Mouse (Mus musculus) CH12.LX (cell line): ENCODE measurements around the gene Sart3. TPM values are rescaled to one million over a fixed set of nuclear protein-coding genes. Genes with fewer than 3 reads are reported as not detected.

Experiments
- DNase-seq: peaks from one replicate; pipeline ENCODE4 v3.0.0-alpha.2; 2013; ENCODE audit errors: extremely low read depth
- H3K27ac ChIP-seq: 2 replicates; pipeline ENCODE4 v1.5.1; 2012; ENCODE audit warnings: low read depth, mild to moderate bottlenecking, control low read depth, moderate library complexity; ENCODE audit not compliant: insufficient read depth
- H3K27me3 ChIP-seq: replicated peaks from 2 replicates; pipeline ENCODE3; 2012; ENCODE audit warnings: inconsistent platforms
- H3K36me3 ChIP-seq, 2 experiments: replicated peaks in 1 of 2; 2 replicates each; pipeline versions ENCODE3 to v1.6.1; 2012; ENCODE audit warnings: inconsistent platforms in 1 of 2, low read length in 1 of 2, mild to moderate bottlenecking in 1 of 2, mixed read lengths in 1 of 2, moderate library complexity in 1 of 2; ENCODE audit not compliant: control insufficient read depth in 1 of 2, insufficient read depth in 1 of 2
- H3K4me1 ChIP-seq, 2 experiments: 2 replicates each; pipeline ENCODE4 v1.6.1; 2012; ENCODE audit warnings: inconsistent platforms in 1 of 2, moderate library complexity in 1 of 2; ENCODE audit not compliant: insufficient read depth in 2 of 2, control insufficient read depth in 1 of 2
- H3K4me2 ChIP-seq: 2 replicates; pipeline ENCODE4 v1.6.1; 2012; ENCODE audit warnings: low read depth, mild to moderate bottlenecking, control low read depth; ENCODE audit not compliant: poor library complexity, insufficient read depth, severe bottlenecking
- H3K4me3 ChIP-seq, 3 experiments: fragments of 150-350 bp in 1 of 3; sonication (generic) in 1 of 3; replicated peaks in 1 of 3; 2 replicates each; pipeline versions ENCODE3 to v1.5.1; 2011 to 2012; ENCODE audit warnings: low read depth in 2 of 3, low read length in 2 of 3, mild to moderate bottlenecking in 2 of 3, moderate library complexity in 2 of 3, control low read depth in 1 of 3, improper control_type of control experiment in 1 of 3, inconsistent platforms in 1 of 3, mixed read lengths in 1 of 3; ENCODE audit not compliant: poor library complexity in 1 of 3
- H3K79me2 ChIP-seq: replicated peaks from 2 replicates; pipeline ENCODE4 v1.6.1; 2012; ENCODE audit warnings: mild to moderate bottlenecking, moderate library complexity; ENCODE audit not compliant: control insufficient read depth, poor library complexity, insufficient read depth, severe bottlenecking; ENCODE audit errors: extremely low read depth
- H3K9ac ChIP-seq: 2 replicates; pipeline ENCODE4 v1.6.1; 2012; ENCODE audit warnings: low read depth, mild to moderate bottlenecking, control low read depth, moderate library complexity; ENCODE audit not compliant: insufficient read depth
- H3K9me3 ChIP-seq: replicated peaks from 2 replicates; pipeline ENCODE3; 2012; ENCODE audit warnings: low read length, inconsistent platforms, mixed read lengths
- BHLHE40 ChIP-seq: IDR thresholded peaks from 2 replicates; pipeline ENCODE4 v1.6.1; 2011; ENCODE audit warnings: mild to moderate bottlenecking, low read depth, low read length, improper control_type of control experiment
- CHD1 ChIP-seq: IDR thresholded peaks from 2 replicates; pipeline ENCODE4 v1.6.1; 2012; ENCODE audit warnings: low read depth, low read length, improper control_type of control experiment, inconsistent platforms
- CHD2 ChIP-seq: IDR thresholded peaks from 2 replicates; pipeline ENCODE4 v1.6.1; 2011; ENCODE audit warnings: low read length, improper control_type of control experiment
- CTCF ChIP-seq, 2 experiments: IDR thresholded peaks in 1 of 2; conservative IDR thresholded peaks in 1 of 2; 2 replicates each; pipeline ENCODE4 v1.5.1; 2011 to 2012; ENCODE audit warnings: low read depth in 2 of 2, low read length in 2 of 2, improper control_type of control experiment in 1 of 2, inconsistent platforms in 1 of 2, mild to moderate bottlenecking in 1 of 2, moderate library complexity in 1 of 2
- E2F4 ChIP-seq: IDR thresholded peaks from 2 replicates; pipeline ENCODE4 v1.6.1; 2011; ENCODE audit warnings: low read depth, low read length, improper control_type of control experiment; ENCODE audit not compliant: insufficient replicate concordance
- ELF1 ChIP-seq: IDR thresholded peaks from 2 replicates; pipeline ENCODE4 v1.6.1; 2014; ENCODE audit warnings: low read depth, mild to moderate bottlenecking, inconsistent platforms, low read length, improper control_type of control experiment
- EP300 ChIP-seq: IDR thresholded peaks from 2 replicates; pipeline ENCODE4 v1.6.1; 2011; ENCODE audit warnings: low read length, improper control_type of control experiment
- ETS1 ChIP-seq: conservative IDR thresholded peaks from 2 replicates; pipeline ENCODE4 v1.6.1; 2012; ENCODE audit warnings: low read depth, mild to moderate bottlenecking, inconsistent platforms, low read length, improper control_type of control experiment, moderate library complexity
- GABPA ChIP-seq: IDR thresholded peaks from 2 replicates; pipeline ENCODE4 v1.6.1; 2012; ENCODE audit warnings: low read depth, low read length, improper control_type of control experiment, inconsistent platforms; ENCODE audit not compliant: insufficient replicate concordance
- HCFC1 ChIP-seq: IDR thresholded peaks from 2 replicates; pipeline ENCODE4 v1.6.1; 2012; ENCODE audit warnings: low read depth, mild to moderate bottlenecking, inconsistent platforms, low read length, improper control_type of control experiment
- IRF4 ChIP-seq: IDR thresholded peaks from 2 replicates; pipeline ENCODE4 v1.6.1; 2014; ENCODE audit warnings: low read depth, mild to moderate bottlenecking, inconsistent platforms, low read length, improper control_type of control experiment
- JUN ChIP-seq: IDR thresholded peaks from 2 replicates; pipeline ENCODE4 v1.6.1; 2011; ENCODE audit warnings: low read depth, mild to moderate bottlenecking, low read length, improper control_type of control experiment, moderate library complexity; ENCODE audit not compliant: insufficient read depth
- KAT2A ChIP-seq: IDR thresholded peaks from 2 replicates; pipeline ENCODE4 v1.6.1; 2012; ENCODE audit warnings: low read length, improper control_type of control experiment, inconsistent platforms; ENCODE audit not compliant: insufficient replicate concordance
- MAFK ChIP-seq: IDR thresholded peaks from 2 replicates; pipeline ENCODE4 v1.6.1; 2011; ENCODE audit warnings: low read length, improper control_type of control experiment; ENCODE audit not compliant: insufficient replicate concordance
- MAX ChIP-seq: IDR thresholded peaks from 2 replicates; pipeline ENCODE4 v1.6.1; 2011; ENCODE audit warnings: low read length, improper control_type of control experiment
- MAZ ChIP-seq: IDR thresholded peaks from 2 replicates; pipeline ENCODE4 v1.6.1; 2012; ENCODE audit warnings: low read depth, mild to moderate bottlenecking, inconsistent platforms, low read length, improper control_type of control experiment, moderate library complexity
- MEF2A ChIP-seq: IDR thresholded peaks from 2 replicates; pipeline ENCODE4 v1.6.1; 2014; ENCODE audit warnings: low read depth, mild to moderate bottlenecking, inconsistent platforms, low read length, improper control_type of control experiment, borderline replicate concordance
- MXI1 ChIP-seq: IDR thresholded peaks from 2 replicates; pipeline ENCODE4 v1.6.1; 2011; ENCODE audit warnings: mild to moderate bottlenecking, low read depth, low read length, improper control_type of control experiment
- MYC ChIP-seq: IDR thresholded peaks from 2 replicates; pipeline ENCODE4 v1.6.1; 2011; ENCODE audit warnings: low read depth, mild to moderate bottlenecking, improper control_type of control experiment, low read length
- NELFE ChIP-seq: IDR thresholded peaks from 2 replicates; pipeline ENCODE4 v1.6.1; 2011; ENCODE audit warnings: low read depth, low read length, improper control_type of control experiment
- NRF1 ChIP-seq: IDR thresholded peaks from 2 replicates; pipeline ENCODE4 v1.6.1; 2014; ENCODE audit warnings: low read depth, mild to moderate bottlenecking, inconsistent platforms, low read length, improper control_type of control experiment, moderate library complexity
- PAX5 ChIP-seq: IDR thresholded peaks from 2 replicates; pipeline ENCODE4 v1.6.1; 2012; ENCODE audit warnings: low read length, inconsistent platforms, mixed read lengths
- POLR2A ChIP-seq: IDR thresholded peaks from 2 replicates; pipeline ENCODE4 v1.6.1; 2011; ENCODE audit warnings: low read depth, mild to moderate bottlenecking, improper control_type of control experiment, low read length
- POLR2AphosphoS2 ChIP-seq: IDR thresholded peaks from 2 replicates; pipeline ENCODE4 v1.6.1; 2011; ENCODE audit warnings: low read depth, low read length, improper control_type of control experiment
- RAD21 ChIP-seq: IDR thresholded peaks from 2 replicates; pipeline ENCODE4 v1.6.1; 2011; ENCODE audit warnings: low read depth, mild to moderate bottlenecking, low read length, improper control_type of control experiment, moderate library complexity
- RCOR1 ChIP-seq: conservative IDR thresholded peaks from 2 replicates; pipeline ENCODE4 v1.6.1; 2012; ENCODE audit warnings: low read depth, mild to moderate bottlenecking, inconsistent platforms, low read length, improper control_type of control experiment
- SIN3A ChIP-seq: IDR thresholded peaks from 2 replicates; pipeline ENCODE4 v1.6.1; 2012; ENCODE audit warnings: low read length, improper control_type of control experiment, inconsistent platforms
- SMC3 ChIP-seq: IDR thresholded peaks from 2 replicates; pipeline ENCODE4 v1.6.1; 2011; ENCODE audit warnings: low read depth, low read length, improper control_type of control experiment
- TBP ChIP-seq: conservative IDR thresholded peaks from 2 replicates; pipeline ENCODE4 v1.6.1; 2011; ENCODE audit warnings: low read depth, low read length, improper control_type of control experiment
- TCF12 ChIP-seq: IDR thresholded peaks from 2 replicates; pipeline ENCODE4 v1.6.1; 2014; ENCODE audit warnings: low read depth, mild to moderate bottlenecking, inconsistent platforms, low read length, improper control_type of control experiment
- UBTF ChIP-seq: IDR thresholded peaks from 2 replicates; pipeline ENCODE4 v1.6.1; 2012; ENCODE audit warnings: low read depth, mild to moderate bottlenecking, inconsistent platforms, low read length, improper control_type of control experiment, moderate library complexity
- USF1 ChIP-seq: IDR thresholded peaks from 2 replicates; pipeline ENCODE4 v1.6.1; 2014; ENCODE audit warnings: low read depth, mild to moderate bottlenecking, inconsistent platforms, low read length, improper control_type of control experiment
- USF2 ChIP-seq: conservative IDR thresholded peaks from 2 replicates; pipeline ENCODE4 v1.6.1; 2011; ENCODE audit warnings: low read depth, low read length, improper control_type of control experiment
- ZC3H11A ChIP-seq: IDR thresholded peaks from 2 replicates; pipeline ENCODE4 v1.6.1; 2012; ENCODE audit warnings: low read depth, mild to moderate bottlenecking, inconsistent platforms, low read length, improper control_type of control experiment
- ZKSCAN1 ChIP-seq: IDR thresholded peaks from 2 replicates; pipeline ENCODE4 v1.6.1; 2012; ENCODE audit warnings: low read depth, inconsistent platforms, low read length, improper control_type of control experiment, borderline replicate concordance
- ZMIZ1 ChIP-seq: IDR thresholded peaks from 2 replicates; pipeline ENCODE4 v1.6.1; 2012; ENCODE audit warnings: low read depth, mild to moderate bottlenecking, inconsistent platforms, low read length, improper control_type of control experiment
- ZNF384 ChIP-seq: IDR thresholded peaks from 2 replicates; pipeline ENCODE4 v1.6.1; 2012; ENCODE audit warnings: low read depth, low read length, improper control_type of control experiment, inconsistent platforms
- dilution Hi-C: fragments of 300-500 bp; cut with MboI; formaldehyde crosslinking; loops from 2 replicates; pipeline ENCODE4 v1.14.3; 2020; ENCODE audit warnings: low sequenced_read_pairs; ENCODE audit not compliant: extremely low pct_unique_long_range_greater_than_20kb, extremely low pct_ligation_motif_present
- in situ Hi-C: fragments of 300-500 bp; cut with MboI; formaldehyde crosslinking; loops from 3 replicates; pipeline ENCODE4 v1.14.3; 2019; ENCODE audit warnings: low sequenced_read_pairs, low pct_ligation_motif_present, low pct_unique_long_range_greater_than_20kb, mixed read lengths
- polyA plus RNA-seq: library from polyadenylated mRNA; unstranded; fragments of >175 nt; gene quantifications from 2 replicates; pipeline ENCODE4 v1.2.1, GENCODE M21; 2012; ENCODE audit warnings: low read depth; ENCODE audit not compliant: insufficient read length
- total RNA-seq, 2 experiments: library from RNA; depleted of rRNA; stranded (reverse); fragments of 300-350 nt in 1 of 2; fragments of >200 nt in 1 of 2; gene quantifications; 2 replicates each; pipeline ENCODE4 v1.2.3; 2012 to 2014

Gene Sart3
- total and polyA plus RNA-seq, 3 experiments: 28.8 to 104 (median 67.0) TPM

- Histone ChIP-seq H3K4me1 (peaks cover 9 to 36% of the 10 kb centered on the region in 2 experiments; a peak in 3 of 4 replicates), H3K27ac (peak overlapping the region; percentile 82), H3K9me3 (peaks cover 12% of the 10 kb centered on the region), H3K27me3 (no peaks in the 10 kb centered on the region), H3K79me2 (no peaks in the 10 kb centered on the region), H3K4me2 (peak overlapping the region; percentile 67), H3K4me3 (no peak overlapping the region), H3K9ac (peak overlapping the region; percentile 38; the same call in 1 of the 2 replicates), H3K36me3 (peaks cover 6 to 14% of the 10 kb centered on the region in 2 experiments)
- DNase-seq: peak; percentile 87
- in situ Hi-C loops: loop anchor here (5.0 to 10.0 kb wide), 2 partner anchors 37 to 450 kb away; no protein-coding TSS in a partner anchor
- dilution Hi-C loops: no loop called here
- TF ChIP-seq NELFE: peak; percentile 52; the same call in 1 of the 2 replicates
- peak; percentile 66 for TF ChIP-seq MAZ
- TF ChIP-seq IRF4: peak; percentile 86
- no peak for TF ChIP-seq POLR2AphosphoS2
- TF ChIP-seq ZMIZ1: no peak; the same call in 1 of the 2 replicates
- TF ChIP-seq SMC3: no peak; the same call in 1 of the 2 replicates
- peak; percentile 80 for TF ChIP-seq SIN3A
- TF ChIP-seq CHD1: 0 out of 2 replicates have a peak, but pooled peaks have one; percentile 20
- peak; percentile 83 for TF ChIP-seq EP300
- no peak for TF ChIP-seq E2F4
- TF ChIP-seq MAX: peak; percentile 88
- TF ChIP-seq KAT2A: no peak
- no peak for TF ChIP-seq JUN
- TF ChIP-seq ETS1: peak; percentile 88
- TF ChIP-seq MYC: peak; percentile 90
- no peak for TF ChIP-seq USF1
- no peak for TF ChIP-seq PAX5
- no peak for TF ChIP-seq POLR2A
- TF ChIP-seq MXI1: peak; percentile 64; the same call in 1 of the 2 replicates
- peak; percentile 73 for TF ChIP-seq BHLHE40
- no peak for TF ChIP-seq USF2
- TF ChIP-seq HCFC1: peak; percentile 49
- 0 out of 2 replicates have a peak, but pooled peaks have one; percentile 10 for TF ChIP-seq MAFK
- TF ChIP-seq TCF12: peak; percentile 96
- no peak for TF ChIP-seq ZC3H11A
- TF ChIP-seq UBTF: no peak
- TF ChIP-seq MEF2A: peak; percentile 77; the same call in 1 of the 2 replicates
- TF ChIP-seq ZNF384: no peak
- no peak for TF ChIP-seq ZKSCAN1
- peak; percentile 75 for TF ChIP-seq RCOR1
- no peak for TF ChIP-seq TBP
- no peak for TF ChIP-seq GABPA
- TF ChIP-seq CHD2: peak; percentile 70
- peak; percentile 28; the same call in 1 of the 2 replicates for TF ChIP-seq NRF1
- no peak; the same call in 1 of the 2 replicates for TF ChIP-seq RAD21
- no peak for TF ChIP-seq CTCF (conservative IDR thresholded peaks at IDR 0.05 in 1 of 2, IDR thresholded peaks at IDR 0.05 in 1 of 2; ENCODE audit: low read depth in 2 of 2, low read length in 2 of 2)
- no peak; the same call in 1 of the 2 replicates for TF ChIP-seq ELF1
Observed at GRCm38 (mm10) chr5:113814111-113815040, 42.1 kb upstream of the Sart3 start.
